Mouse (Mus musculus) forebrain, embryonic 16.5 days (tissue): ENCODE measurements at regions not wholly inside any gene's neighbourhood (a gene's known extent, or its start where the extent isn't known, plus 50 kb on each side); places are given as distances from the start of the nearest gene placed in this dataset.
"Not testable (repeated sequence)": the region's sequence is repeated elsewhere in the genome, so short reads cannot be mapped to it uniquely, and the experiment has no call there.

Experiments used
- ATAC-seq: fragments of 200-750 bp; cut with Nextera tagmentation; 2 replicates; pipeline ENCODE4 v1.8.0; 2017; ENCODE audit warnings: mild to moderate bottlenecking, moderate library complexity
- H3K27ac ChIP-seq: fragments of 300-500 bp; sonication (generic); 2 replicates; pipeline ENCODE4 v1.5.1; 2014; ENCODE audit warnings: low read length, control low read depth
- H3K27me3 ChIP-seq: fragments of 300-500 bp; sonication (generic); replicated peaks from 2 replicates; pipeline ENCODE4 v1.6.1; 2014; ENCODE audit warnings: low read length; ENCODE audit not compliant: control insufficient read depth, insufficient read depth
- H3K36me3 ChIP-seq: fragments of 300-500 bp; sonication (generic); 2 replicates; pipeline ENCODE4 v1.6.1; 2014; ENCODE audit not compliant: control insufficient read depth, insufficient read depth
- H3K4me1 ChIP-seq: fragments of 300-500 bp; sonication (generic); replicated peaks from 2 replicates; pipeline ENCODE4 v1.6.1; 2014; ENCODE audit warnings: low read length; ENCODE audit not compliant: control insufficient read depth, insufficient read depth
- H3K4me2 ChIP-seq: fragments of 300-500 bp; sonication (generic); 2 replicates; pipeline ENCODE4 v1.6.1; 2014; ENCODE audit warnings: mild to moderate bottlenecking, low read length, control low read depth
- H3K4me3 ChIP-seq: fragments of 300-500 bp; sonication (generic); replicated peaks from 2 replicates; pipeline ENCODE4 v1.5.1; 2014; ENCODE audit warnings: mild to moderate bottlenecking, low read length, control low read depth
- H3K9ac ChIP-seq: fragments of 300-500 bp; sonication (generic); replicated peaks from 2 replicates; pipeline ENCODE4 v1.6.1; 2014; ENCODE audit warnings: low read depth, low read length, control low read depth
- H3K9me3 ChIP-seq: fragments of 300-500 bp; sonication (generic); 2 replicates; pipeline ENCODE4 v1.6.1; 2016; ENCODE audit warnings: low read length; ENCODE audit not compliant: control insufficient read depth
- WGBS: fragments of 180-500 bp; shearing (Covaris S2); extraction: QIAGEN DNeasy Blood & Tissue Kit; methylation state at CpG from one replicate; pipeline ENCODE4 v1.1.7; 2014; 5-methylcytosine and 5-hydroxymethylcytosine counted together

DNA sequence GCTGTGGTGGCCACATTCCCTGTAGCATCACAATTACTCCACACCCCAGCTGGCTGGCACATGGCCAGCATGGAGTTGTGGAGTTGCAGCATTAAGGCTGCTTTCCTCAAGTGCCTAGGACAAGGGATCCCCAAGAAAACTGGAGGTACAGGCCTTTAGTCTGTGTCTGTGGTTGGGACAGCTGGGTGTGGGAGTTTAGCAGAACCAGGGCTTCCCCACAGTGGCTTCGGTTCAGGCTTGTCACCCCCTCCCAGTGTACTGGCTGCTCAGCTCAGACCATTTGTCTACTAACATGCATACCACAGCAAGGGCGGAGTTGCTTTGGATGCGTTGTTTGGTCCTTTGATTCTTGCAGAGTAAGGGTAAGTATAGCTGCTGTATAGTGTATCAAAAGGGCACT lies 79.1 kb upstream of the Neurl1b start:
- Histone ChIP-seq H3K36me3 (no peaks in the 10 kb centered on the region), H3K4me3 (no peak overlapping the region), H3K4me1 (no peaks in the 10 kb centered on the region), H3K4me2 (no peak overlapping the region), H3K9ac (no peak overlapping the region), H3K9me3 (no peaks in the 10 kb centered on the region), H3K27ac (no peak overlapping the region), H3K27me3 (no peaks in the 10 kb centered on the region)
- 85% methylated on average over 3 of the region's 3 CpGs for WGBS
- no peak for ATAC-seq

DNA sequence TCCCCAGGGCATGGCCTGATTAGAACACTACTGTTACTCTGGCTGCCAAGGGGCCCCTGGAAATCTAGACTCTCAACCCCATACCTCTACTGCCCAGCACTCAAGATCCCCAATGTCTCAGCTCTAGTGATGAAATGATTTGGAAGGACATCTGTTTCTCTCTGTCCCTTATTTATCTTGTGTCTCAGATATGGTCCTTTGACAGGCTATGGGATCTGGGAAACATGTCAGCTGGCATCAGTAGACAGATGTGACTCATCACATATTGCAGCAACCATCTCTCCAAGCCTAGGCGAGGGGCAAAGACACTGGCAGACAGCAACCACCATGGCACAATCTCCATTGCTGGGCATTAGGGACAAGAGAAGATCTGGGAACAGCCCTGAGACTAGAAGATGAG lies 78.6 kb upstream of the Neurl1b start:
- Histone ChIP-seq H3K27ac (no peak overlapping the region), H3K36me3 (no peaks in the 10 kb centered on the region), H3K9me3 (no peaks in the 10 kb centered on the region), H3K27me3 (no peaks in the 10 kb centered on the region), H3K4me2 (no peak overlapping the region), H3K4me3 (no peak overlapping the region), H3K9ac (no peak overlapping the region), H3K4me1 (no peaks in the 10 kb centered on the region)
- 93% methylated on average over 1 of the region's 1 CpGs for WGBS
- no peak for ATAC-seq

- Histone ChIP-seq H3K27me3 (no peaks in the 10 kb centered on the region), H3K36me3 (no peaks in the 10 kb centered on the region), H3K9me3 (no peaks in the 10 kb centered on the region), H3K9ac (no peak overlapping the region), H3K4me2 (no peak overlapping the region), H3K4me1 (no peaks in the 10 kb centered on the region), H3K27ac (no peak overlapping the region), H3K4me3 (no peak overlapping the region)
- ATAC-seq: no peak
- 67% methylated on average over 3 of the region's 3 CpGs for WGBS
Measured at GRCm38 (mm10) chr17:26337106-26337505, 77.5 kb upstream of the Neurl1b start.

DNA sequence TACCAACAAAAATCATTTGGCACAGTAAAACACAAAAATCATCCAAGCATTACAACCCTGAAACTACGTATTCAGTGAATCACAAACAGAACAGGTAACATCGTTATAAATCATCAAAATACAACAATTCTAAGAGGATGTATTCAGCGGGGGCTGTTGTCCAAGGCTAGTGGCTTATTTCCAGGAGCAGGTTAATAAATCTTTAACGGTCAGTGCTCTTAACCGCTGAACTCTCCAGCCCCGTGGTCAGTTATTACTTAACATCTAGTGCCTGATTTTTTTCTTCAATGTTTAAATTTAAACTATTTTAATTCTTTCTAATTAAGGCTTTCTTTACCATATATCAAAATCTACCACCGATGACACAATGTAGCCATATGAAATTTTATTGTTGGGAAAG lies 69.2 kb upstream of the Neurl1b start:
- not testable (repeated sequence) for H3K9me3 ChIP-seq, H3K27me3 ChIP-seq, H3K36me3 ChIP-seq, H3K4me3 ChIP-seq, H3K4me1 ChIP-seq, H3K9ac ChIP-seq, H3K27ac ChIP-seq, ATAC-seq, H3K4me2 ChIP-seq
- WGBS: 84% methylated on average over 7 of the region's 7 CpGs

DNA sequence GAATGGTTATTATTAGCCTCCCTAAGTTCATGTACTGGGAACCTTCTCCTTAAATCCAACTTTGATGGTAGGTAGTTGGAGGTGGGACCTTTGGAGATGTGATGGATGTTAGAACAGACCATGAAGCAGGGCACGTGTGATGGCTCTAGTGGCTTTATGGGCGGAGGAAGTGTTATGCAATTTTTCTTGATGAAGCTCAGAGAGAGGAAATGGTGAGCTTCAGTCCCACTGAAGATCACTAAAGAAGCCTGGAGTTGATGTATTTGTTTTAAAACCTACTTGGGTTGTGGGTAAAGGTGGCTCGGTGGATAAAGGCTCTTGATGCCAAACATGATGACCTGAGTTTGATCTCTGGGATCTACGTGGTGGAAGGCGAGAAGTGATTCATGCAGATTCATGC lies 66.5 kb upstream of the Neurl1b start:
- Histone ChIP-seq H3K9ac (no peak overlapping the region), H3K9me3 (no peaks in the 10 kb centered on the region), H3K4me1 (no peaks in the 10 kb centered on the region), H3K4me3 (no peak overlapping the region), H3K27me3 (no peaks in the 10 kb centered on the region), H3K4me2 (no peak overlapping the region), H3K36me3 (no peaks in the 10 kb centered on the region), H3K27ac (no peak overlapping the region)
- WGBS: 92% methylated on average over 5 of the region's 5 CpGs
- no peak for ATAC-seq

GRCm38 (mm10) chr17:26349741-26350140 lies 64.9 kb upstream of the Neurl1b start:
- Histone ChIP-seq H3K27me3 (no peaks in the 10 kb centered on the region), H3K27ac (no peak overlapping the region), H3K4me1 (no peaks in the 10 kb centered on the region), H3K9ac (no peak overlapping the region), H3K9me3 (no peaks in the 10 kb centered on the region), H3K4me3 (no peak overlapping the region), H3K36me3 (no peaks in the 10 kb centered on the region), H3K4me2 (no peak overlapping the region)
- ATAC-seq: no peak
- WGBS: 46% methylated on average over 2 of the region's 2 CpGs

DNA sequence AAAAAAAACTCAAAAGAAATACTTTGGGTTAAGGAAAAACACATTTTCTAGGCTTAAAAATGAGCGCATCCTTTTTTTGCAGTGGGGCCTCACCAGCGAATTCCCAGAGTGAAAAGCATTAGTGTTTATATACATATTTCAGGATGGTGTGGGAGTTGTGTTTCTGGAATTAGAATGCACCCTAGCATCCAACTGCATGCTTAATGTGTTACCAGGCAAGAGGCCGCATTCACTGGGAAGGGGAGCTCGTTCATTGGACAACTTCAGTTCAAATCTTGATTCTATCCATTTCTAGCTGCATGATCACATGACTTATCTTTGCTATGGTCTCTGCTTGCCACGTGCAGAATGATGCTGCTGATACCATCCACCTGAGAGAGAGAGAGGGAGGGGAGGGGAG lies 64.4 kb upstream of the Neurl1b start:
- Histone ChIP-seq H3K4me3 (no peak overlapping the region), H3K9me3 (no peaks in the 10 kb centered on the region), H3K4me1 (no peaks in the 10 kb centered on the region), H3K4me2 (no peak overlapping the region), H3K27me3 (no peaks in the 10 kb centered on the region), H3K36me3 (no peaks in the 10 kb centered on the region), H3K27ac (no peak overlapping the region), H3K9ac (no peak overlapping the region)
- no peak for ATAC-seq
- 77% methylated on average over 5 of the region's 5 CpGs for WGBS

DNA sequence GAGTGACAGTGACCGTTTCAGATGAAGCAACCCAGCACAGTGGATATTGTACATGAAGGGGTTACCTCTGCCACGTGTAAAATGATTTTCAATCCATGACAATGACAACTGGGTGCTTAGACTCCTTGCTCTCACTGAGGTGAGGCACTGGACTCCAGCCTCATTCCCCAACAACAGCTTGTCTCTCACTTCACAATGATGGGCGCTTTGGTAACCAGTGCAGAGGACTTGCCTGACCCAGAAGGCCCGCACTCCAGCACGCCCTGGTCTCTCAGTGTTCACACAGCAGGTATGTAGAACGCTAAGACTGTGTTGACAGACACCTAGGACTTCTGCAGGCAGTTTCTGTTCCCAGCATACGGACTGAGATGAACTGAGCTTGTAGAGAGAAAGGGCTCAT lies 62.6 kb upstream of the Neurl1b start:
- no peak overlapping the region for H3K4me2 ChIP-seq
- H3K27me3 ChIP-seq: no peaks in the 10 kb centered on the region
- H3K4me1 ChIP-seq: no peaks in the 10 kb centered on the region
- 83% methylated on average over 7 of the region's 7 CpGs for WGBS
- no peak for ATAC-seq
- no peak overlapping the region for H3K4me3 ChIP-seq
- no peak overlapping the region for H3K27ac ChIP-seq
- no peaks in the 10 kb centered on the region for H3K9me3 ChIP-seq
- no peak overlapping the region for H3K9ac ChIP-seq
- no peaks in the 10 kb centered on the region for H3K36me3 ChIP-seq

GRCm38 (mm10) chr17:26352712-26353111 lies 61.9 kb upstream of the Neurl1b start:
- H3K9me3 ChIP-seq: no peaks in the 10 kb centered on the region
- H3K27ac ChIP-seq: no peak overlapping the region
- no peaks in the 10 kb centered on the region for H3K36me3 ChIP-seq
- 69% methylated on average over 4 of the region's 4 CpGs for WGBS
- H3K27me3 ChIP-seq: no peaks in the 10 kb centered on the region
- H3K4me2 ChIP-seq: no peak overlapping the region
- no peak overlapping the region for H3K9ac ChIP-seq
- ATAC-seq: no peak
- no peaks in the 10 kb centered on the region for H3K4me1 ChIP-seq
- H3K4me3 ChIP-seq: no peak overlapping the region

- WGBS: 65% methylated on average over 3 of the region's 3 CpGs
- Histone ChIP-seq H3K27ac (no peak overlapping the region), H3K4me1 (no peaks in the 10 kb centered on the region), H3K4me2 (no peak overlapping the region), H3K9ac (no peak overlapping the region), H3K9me3 (no peaks in the 10 kb centered on the region), H3K36me3 (no peaks in the 10 kb centered on the region), H3K27me3 (no peaks in the 10 kb centered on the region), H3K4me3 (no peak overlapping the region)
- no peak for ATAC-seq
Measured at GRCm38 (mm10) chr17:26354431-26354830, 60.2 kb upstream of the Neurl1b start.
